Mouse (Mus musculus): ENCODE data around the gene Stat5a.

DNA sequence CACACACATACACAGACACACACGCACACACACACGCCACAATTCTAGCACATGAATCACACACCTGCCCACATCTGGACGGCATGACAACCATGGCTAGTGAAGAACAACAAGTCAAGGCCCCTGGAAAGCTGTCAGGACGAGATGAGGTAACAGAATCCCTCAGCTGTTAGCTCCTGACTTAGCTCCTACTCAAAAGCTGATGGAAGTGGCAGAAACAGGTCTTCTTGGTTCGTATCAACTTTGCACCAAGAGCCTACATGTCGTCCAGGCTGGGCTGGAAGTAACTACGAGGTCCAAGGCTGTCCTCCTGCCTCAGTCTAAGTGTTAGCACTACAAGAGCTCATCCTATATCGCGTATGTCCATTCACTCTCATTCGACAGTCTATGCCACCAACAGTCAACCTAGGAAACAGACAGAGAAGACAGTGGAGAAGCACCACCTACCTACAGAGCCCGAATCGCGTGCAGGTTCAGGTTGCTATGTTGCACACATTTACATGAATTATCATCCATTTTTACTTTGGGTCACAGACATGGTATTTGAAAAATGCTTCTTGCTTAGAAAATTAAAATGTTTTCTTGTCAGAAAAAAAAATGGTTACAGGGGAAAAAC, 37.4 kb upstream of the Stat5a start:
- TF ChIP-seq CTCF (IDR thresholded peaks at IDR 0.05; ENCODE audit: low read depth, low read length) = no peak
- no peak for TF ChIP-seq GATA1 (IDR thresholded peaks at IDR 0.05; ENCODE audit: borderline replicate concordance, low read length)

All from G1E (cell line).